Comparison of ENCODE assay signal across 14 mouse cellular contexts in the genomic region with DNA sequence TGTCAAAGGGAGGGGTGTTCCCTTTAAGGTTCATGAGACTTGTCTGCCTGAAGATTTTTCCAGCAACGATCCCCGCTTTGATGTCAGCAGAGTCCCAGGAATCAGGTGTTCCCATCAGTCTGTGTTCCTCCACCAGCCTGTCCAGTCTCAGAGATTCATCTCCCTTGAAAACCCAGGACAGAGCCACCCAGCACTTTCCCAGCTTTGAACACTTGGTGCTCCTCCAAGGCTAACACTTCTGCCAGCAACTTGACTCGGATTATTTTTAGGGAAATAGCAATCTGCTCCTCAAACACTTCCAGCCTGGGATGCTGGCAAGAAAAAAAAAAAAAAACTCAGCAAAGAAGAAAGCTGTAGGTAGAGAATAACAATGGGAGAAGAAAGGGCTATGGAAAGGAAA.
"Had no signal": no experiment of that assay in that cellular context is flagged by ENCODE, and none has a peak within 500 bp of the region (broad histone marks: within the 10 kb centered on the region; RNA-seq: fewer than 3 reads in every experiment).

No protein-coding gene starts in this region.

- DNase-seq: kidney, adult 2 months; kidney, postnatal 25 days; liver, embryonic 13.5 days; lung, adult 2 months; lung, postnatal 14 days; lung, postnatal 4 days; midbrain, embryonic 14.5 days; right cerebral cortex, adult 18-20 months; thymus, adult 2 months; thymus, postnatal 14 days; thymus, postnatal 4 days had no signal

- H3K4me3 ChIP-seq: liver, embryonic 13.5 days; neural tube, embryonic 12.5 days; neural tube, embryonic 15.5 days had no signal

- H3K27ac ChIP-seq: kidney, postnatal 0 days; liver, embryonic 13.5 days; neural tube, embryonic 12.5 days; neural tube, embryonic 15.5 days had no signal
